Mouse (Mus musculus) urinary bladder, adult 2 months (tissue): ENCODE measurements around the gene Spata6. TPM values are rescaled to one million over a fixed set of nuclear protein-coding genes. Genes with fewer than 3 reads are reported as not detected.
A peak's percentile ranks its signal among the peaks of the same experiment; 100 is the strongest.

ENCODE experiments used
- DNase-seq: peaks from one replicate; pipeline ENCODE4 v3.0.0; 2022; ENCODE audit warnings: low spot score
- polyA plus RNA-seq: library from polyadenylated mRNA; depleted of rRNA; stranded (reverse); fragments of >200 nt; gene quantifications from 2 replicates; pipeline ENCODE4 v1.2.3, GENCODE M21; 2012; rRNA removed

Spata6 gene
- 27.9 and 28.2 TPM in 2 replicates for polyA plus RNA-seq

DNA sequence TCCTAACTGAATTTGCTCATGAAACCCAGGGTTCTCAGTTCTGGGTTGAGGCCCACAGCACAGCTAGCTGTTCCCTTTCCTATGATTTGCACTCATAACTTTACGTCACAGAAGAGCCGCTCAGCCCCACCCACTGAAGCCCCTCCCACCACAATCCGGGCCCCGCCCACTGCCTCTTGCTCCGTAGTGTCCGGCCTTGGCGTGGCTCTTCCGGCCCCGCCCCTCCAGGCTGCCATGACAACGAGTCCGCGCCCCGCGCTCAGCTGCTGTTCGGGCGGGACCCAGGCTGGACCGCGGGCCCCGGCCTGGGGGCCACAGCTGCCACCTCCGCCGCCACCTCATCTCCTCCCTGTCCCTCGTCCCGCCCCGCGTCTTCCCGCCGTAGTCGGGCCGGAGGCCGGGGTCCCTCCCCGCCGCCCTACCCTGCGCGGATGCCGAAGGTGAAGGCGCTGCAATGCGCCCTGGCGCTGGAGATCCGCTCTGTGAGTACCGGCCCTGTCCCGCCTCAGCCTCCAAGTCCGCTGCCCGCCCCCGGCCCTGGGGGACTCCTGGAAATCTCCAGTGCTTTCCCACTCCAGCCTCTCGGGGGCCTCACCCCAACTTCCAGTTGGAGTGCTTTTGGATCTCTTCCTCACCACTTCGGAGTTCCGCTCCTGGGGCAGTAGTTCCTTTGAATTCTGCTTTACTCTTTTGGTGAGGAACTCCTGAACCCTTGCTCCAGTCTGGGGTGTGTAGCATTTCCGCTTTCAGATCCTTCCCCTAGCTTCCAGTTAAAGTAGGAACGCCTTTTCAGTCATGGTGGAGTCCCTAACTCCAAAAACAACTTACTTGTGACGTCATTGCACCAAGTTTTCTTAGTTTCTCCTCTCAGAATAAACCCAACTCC lies at the start of gene Spata6:
Spata6 (plus strand) TSS at position 209 of the 886 bp plus-strand sequence.
- peak; percentile 70 for DNase-seq

DNA sequence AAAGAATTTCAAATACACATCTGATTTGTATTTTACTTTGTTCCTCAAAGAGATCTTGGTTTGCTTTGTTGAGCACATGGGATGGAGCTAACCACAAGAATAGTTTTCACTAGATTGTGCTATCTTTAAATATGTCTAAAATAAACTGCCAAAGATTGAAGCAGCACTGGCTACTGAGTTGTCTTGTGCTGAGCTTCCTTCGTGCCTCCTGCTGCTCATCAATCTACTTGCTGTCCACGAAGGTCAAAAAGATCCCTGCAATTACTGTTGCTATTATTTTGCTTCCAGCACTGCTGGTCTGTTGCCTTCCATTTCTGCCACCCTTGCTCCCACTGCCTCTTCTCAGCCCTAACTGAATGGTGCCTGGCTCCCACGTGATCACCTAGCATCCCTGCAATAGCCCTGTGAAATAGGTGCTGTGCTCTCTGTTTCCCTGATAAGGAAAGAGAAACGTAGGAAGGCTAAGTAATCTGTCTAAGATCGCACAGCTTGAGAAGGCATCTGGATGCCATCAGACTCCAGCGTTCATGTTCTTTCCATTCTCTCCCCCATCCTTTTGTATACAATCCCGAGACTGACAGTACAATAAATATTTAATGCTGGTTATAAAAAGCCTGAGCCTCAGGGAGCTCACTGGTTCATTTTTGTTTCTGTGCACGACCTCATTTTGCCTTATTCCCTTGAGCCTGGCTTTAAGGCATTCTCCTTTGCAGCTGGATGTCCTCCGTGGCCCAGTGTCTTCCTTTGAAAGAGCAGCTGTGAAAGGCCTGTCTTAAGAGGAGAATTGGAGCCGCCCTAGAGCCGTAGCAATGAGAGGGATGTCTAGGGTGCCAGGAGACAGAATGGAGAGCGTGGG lies 49.0 kb upstream of the Spata6 start:
- DNase-seq: no peak

DNA sequence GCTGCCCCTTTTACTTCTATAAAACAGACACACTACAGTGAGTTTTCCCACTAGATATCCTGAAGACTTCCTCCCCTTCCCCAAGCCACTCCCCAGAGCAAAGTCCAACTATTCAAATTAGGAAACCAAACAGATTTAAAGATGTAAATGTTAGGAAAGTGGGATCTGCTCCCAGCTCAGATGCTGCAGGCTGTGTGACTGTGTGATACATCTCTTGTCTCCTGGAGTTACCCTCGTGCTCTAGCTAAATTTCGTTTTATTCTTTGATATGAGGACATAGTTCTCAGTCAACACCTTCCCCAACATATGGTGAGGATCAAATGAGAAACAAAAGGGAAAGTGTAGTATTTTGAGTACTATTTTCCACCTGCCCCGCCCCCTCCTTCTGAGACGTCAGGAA lies 48.3 kb upstream of the Spata6 start:
- DNase-seq: no peak

DNA sequence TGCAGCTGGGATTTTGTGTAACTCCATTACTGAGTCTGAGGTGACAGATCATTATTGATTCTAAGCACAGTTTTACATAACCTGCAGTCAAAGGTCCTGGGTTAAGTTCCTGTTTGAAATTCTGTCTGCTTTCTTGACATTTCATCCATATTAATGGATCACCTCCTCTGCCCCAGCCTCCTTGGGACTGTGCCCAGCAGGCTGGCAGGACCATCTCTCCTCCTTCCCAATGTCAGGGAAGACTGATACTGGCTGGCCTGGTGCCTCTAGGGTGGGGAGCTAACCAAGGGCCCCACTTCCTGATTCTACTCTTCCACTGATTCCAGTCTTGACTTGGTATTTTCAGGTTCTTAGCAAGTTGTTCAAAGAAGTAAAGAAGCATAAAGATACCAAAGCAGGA lies 45.9 kb upstream of the Spata6 start:
- DNase-seq: no peak

DNA sequence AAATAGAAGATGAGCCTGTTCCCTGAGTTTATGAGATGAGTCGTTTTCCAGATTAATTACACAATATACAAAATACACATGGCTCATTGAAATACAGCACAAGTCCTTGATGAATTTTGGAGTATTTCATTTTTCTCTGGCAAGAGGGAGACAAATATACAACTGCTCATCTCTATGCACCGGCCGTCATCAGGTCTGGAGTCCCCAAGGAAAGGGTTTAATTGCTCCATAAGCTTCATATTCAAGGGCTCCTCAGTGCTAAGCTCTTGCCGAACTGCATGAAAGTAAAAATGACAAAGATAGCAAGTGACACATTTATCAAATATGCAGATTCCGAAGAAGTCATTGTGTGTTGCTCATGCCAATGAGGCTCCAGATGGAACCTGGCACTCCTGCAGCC lies 37.9 kb upstream of the Spata6 start:
- DNase-seq: no peak

DNA sequence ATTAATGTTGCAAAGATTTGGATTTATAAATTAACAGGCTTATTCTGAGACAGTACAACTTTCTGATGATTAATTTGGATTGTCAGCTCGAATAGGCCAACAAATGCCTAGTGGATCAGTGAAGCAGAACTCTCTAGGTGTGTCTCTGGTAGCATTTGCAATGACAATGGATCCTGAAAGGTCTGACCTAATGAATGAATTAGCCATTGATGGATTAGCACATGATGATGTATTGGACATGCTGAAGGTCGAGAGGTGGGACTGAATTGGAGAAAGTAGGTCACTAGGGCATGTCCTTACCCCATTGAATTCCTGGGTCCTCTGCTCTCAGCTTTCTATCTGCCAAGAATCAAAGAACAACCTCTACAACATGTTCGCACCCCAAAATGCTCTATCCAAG lies 37.0 kb upstream of the Spata6 start:
- DNase-seq: no peak

DNA sequence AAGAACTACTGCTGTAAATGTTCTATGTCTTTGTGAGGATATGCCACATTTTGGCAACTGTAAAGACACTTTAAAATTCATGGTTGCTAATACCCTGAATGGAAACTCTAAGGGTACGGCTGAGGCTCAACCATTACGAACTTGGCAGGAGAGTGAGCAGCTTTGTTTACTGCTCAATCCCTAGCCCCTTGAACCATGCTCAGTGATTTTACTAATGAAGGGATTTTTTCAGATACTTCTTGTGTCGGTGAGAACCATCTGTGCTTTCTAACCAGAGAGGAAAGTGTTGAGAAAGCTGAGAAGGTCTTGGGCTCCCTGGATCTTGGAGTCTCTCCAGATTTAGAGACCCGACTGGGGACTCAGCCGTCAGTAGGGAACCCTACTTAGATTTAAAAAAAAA lies 35.9 kb upstream of the Spata6 start:
- no peak for DNase-seq

DNA sequence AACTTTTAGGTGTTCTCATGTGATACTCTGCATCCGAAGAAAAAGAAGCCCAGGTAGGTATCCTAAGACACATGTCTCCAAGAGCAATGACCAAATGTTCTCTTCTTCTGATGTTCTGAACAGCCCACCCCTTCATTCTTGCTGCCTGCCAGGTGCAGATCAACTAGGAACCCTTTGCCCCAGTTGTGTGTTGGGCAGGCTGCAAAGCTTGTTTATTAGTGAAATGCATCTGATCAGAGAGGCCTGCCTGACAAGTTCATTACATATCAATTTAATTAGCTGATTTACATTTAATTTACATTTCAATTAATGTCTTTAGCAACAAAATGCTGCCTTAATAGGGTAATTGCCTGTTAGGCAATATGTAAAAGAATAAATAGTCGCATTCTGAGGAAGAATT lies 33.8 kb upstream of the Spata6 start:
- no peak for DNase-seq

DNA sequence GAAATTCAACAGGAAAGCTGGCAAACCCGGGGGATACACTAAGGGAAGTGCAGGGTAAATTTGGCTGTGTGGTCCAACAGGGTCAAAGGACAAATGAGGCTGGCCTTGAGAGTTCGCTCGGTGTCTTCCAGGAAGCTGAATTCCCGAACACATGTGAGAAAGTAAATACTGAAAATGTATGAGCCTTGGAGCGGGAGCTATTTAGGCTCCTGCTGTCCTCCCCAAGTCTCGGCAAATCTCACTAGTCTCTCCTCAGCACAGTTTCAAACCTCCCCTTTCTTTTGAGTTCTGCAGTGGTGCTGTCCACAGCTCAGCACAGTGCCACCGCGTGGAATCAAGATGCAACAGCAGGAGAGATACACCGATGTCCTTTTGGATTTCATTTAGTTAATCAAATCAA lies 32.8 kb upstream of the Spata6 start:
- no peak for DNase-seq

DNA sequence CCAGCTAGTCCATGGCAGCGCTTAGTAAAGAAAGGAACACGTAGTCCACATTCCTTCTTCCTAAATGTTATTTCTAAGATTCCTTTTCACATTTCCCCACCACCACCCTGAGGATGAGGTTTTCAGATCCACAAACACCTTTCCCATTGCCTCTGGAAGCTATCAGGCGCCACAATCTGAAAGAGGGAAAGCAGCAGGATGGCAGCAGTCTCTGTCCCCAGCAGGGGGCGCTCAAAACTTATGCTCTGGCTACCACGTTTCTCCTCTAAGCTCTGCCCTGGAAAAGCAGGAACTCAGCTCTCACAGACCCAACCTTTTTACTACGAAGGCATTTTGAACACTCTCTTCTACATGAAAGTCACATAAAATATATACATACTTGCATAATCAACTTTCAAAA lies 32.2 kb upstream of the Spata6 start:
- DNase-seq: peak; percentile 55

DNA sequence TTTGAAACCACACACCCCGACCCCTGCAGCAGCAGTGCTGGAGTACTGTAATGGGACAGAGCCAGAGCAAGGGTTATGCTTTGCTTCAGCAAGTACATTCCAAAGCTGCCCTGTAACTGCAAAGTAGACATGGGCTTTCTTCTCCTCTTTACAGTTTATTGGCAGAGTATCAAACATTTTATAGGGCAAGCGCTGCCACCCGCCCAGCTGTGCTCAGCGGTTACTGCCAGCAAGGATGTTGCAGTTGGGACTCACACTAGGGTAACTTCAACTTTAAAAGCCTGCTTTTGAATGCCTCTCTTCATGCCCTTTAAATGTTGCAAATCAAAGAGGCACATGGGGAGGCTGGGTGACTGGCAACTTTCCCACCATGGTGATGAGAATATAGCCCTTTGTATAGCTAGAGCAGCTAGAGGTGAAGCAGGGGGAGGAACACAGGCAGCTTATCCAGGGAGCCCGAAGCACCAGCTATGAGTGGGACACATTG lies 28.7 kb upstream of the Spata6 start:
- DNase-seq: no peak

DNA sequence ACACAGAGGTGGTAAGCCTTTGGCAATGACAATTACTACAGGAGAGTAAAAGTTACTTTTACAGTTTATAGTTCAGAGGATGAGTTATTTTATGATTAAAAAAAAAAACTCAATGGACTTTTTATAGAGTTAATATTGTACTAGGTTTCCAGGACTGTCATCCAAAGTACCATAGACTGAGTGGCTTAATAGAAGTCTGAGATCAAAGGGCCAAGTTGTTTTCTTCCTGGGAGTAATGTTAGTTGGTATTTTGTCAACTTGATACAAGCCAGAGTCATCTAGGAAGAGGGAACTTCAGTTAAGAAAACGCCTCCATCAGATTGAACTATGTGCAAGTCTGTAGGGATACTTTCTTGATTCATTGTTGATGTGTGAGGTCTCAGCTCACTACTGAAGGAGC lies 18.4 kb upstream of the Spata6 start:
- DNase-seq: no peak

DNA sequence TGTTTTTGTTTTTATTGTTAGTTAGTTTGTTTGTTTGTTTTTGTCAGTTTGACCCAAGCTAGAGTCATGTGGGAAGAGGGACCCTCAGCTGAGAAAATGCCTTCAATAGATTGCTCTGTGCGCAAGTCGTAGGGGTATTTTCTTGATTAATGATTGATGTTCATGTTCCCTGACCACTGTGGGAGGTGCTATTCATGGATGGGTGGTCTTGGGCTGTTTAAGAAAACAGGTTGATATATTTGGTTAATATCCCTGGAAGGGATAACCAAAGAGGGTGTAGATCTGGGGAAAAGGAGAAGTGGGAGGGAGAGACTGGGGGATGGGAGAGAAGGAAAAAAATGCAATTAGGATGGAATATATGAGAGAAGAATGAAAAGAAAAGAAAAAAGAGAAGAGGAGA lies 15.7 kb upstream of the Spata6 start:
- DNase-seq: no peak

DNA sequence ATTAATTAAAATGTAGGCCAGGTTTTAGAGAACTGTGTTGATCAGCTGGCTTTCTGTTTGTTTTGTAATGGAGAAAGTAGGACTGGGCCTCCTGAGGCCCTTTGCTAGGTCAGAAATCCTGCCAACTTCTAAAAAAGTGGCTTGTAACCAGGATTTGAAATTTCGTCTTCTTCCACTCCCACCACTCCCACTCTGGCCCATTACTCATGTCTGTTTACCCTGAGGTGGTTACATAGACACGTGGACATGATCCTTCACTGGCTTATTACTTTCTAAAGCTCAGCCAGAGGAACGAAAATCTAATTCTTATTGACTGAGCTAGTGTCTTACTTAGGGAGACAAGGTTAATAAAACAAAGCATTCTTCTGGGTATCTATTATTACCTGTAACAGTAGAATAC lies 14.8 kb upstream of the Spata6 start:
- DNase-seq: no peak

DNA sequence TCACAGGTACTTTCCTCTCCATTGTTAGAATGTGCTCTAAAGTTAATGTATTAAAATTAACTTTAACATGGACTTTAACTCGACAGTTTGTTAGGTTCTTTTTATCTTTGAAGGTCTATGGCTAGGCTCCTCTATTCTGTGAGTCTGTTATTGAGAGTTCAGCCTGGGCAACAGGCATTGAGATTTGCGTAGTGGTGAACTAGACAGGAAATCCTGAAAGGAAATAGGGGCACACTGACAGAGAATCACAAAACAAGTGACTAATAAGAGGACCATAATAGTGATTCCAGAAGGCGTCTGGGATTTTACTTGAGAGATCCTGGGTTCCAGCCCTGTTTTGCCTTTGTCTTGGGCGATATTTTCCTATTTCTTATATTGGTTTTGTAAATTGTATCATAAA lies 488 bp upstream of the Spata6 start:
- no peak for DNase-seq

DNA sequence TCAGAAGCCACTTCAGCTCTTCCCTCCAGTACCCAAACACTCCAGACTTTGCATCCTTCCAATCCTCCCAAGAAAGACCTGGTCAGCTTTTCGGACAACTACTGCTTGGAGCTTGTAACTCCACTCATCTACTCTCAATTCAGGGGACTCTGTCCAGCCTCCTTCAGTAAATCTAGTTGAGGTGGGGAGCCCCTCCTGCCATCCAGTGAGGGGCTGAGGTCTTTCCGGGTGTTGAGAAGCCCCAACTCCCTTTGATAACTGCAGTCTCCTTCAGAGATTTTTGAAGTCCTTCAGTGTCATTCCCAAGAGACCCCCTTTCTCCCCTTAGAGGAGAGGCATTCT lies 849 bp downstream of the Spata6 start:
- DNase-seq: no peak

DNA sequence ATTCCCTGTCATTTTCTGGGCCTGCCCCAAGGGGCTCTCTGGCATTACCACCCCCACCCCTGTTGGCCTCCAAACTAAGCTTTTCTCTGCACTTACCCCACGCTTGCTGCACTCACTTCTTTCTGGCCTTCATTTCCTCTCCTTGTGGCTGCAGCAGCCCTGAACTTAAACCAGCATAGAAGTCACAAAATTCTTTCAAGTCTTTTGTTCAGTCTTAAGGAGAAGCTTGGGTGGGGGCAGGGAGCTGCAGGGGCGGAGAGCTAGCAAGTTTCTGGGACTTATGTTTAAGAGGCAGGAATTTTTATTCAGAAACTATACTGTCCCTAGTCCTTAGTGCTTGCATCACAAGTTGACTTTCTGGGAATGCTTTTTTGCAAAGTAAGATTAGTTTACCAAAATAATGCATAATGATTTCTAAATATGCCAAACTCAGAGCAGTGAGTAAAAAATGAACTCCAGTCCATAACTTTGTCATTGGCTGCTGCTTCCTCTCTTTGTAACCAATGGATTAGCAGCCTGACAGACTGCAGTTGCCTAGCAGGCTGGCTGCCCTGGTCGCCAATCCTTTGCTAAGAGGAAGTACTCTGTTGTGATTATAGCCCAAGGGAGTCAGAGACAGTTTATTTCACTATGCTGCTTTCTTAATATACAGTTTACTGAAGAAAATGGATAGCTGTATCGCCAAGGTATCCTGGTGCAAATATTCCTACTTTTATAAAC lies 1.5 kb downstream of the Spata6 start:
- DNase-seq: no peak

DNA sequence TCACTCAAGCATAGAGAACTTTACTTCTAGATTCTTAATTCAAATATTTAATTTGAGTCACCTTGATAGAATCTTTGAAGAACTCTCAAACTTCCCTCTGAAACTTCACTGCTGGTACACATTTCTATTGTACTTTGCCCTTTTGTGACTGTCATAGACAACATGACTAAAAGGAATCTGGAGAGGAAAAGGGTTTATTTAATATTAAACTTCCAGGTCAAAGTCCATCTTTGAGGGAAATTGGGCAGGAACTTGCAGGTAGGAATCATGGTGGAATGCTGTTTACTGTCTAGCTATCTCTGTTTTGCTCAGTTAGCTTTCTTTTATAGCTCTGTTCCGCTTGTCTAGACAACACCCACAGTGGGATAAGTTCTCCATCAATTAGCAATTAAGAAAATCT lies 17.8 kb downstream of the Spata6 start:
- DNase-seq: no peak

DNA sequence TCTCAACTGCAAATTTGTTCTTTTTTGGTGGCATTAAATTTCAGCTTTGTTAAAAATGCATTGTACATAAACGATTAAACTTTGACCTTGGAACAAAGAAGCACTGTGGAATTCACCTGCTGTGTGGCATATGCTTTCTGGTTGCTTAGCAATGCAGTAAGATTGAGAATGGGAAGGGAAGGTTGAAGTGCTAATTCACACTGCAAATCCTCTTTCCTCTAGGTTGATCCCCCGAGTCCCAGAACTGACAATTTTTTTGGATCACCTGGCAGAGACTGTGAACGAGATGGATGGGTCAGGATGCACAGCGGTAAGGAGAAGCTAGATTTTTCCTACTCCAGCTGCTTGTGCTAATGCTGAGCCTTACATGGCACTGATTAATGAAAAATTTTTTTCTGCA lies 60.7 kb downstream of the Spata6 start:
- no peak for DNase-seq

DNA sequence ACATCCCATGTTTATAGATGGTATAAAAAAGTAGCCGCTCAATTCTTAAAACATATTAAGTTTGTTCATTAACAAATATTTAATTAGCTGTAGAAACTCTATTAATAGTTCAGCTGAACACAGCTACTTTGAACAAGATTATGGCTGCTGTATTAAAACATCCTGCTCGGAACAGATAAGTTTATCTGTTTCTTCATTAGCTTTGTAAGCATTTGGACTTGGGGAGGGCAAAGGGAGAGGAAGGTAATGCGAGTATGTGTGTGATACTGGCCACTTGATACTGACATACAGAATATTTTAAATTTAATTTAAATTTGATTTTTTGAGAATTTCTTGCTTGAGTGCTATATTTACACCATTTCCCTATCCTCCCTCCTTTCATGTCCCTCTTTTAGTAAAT lies 80.1 kb downstream of the Spata6 start:
- DNase-seq: no peak

DNA sequence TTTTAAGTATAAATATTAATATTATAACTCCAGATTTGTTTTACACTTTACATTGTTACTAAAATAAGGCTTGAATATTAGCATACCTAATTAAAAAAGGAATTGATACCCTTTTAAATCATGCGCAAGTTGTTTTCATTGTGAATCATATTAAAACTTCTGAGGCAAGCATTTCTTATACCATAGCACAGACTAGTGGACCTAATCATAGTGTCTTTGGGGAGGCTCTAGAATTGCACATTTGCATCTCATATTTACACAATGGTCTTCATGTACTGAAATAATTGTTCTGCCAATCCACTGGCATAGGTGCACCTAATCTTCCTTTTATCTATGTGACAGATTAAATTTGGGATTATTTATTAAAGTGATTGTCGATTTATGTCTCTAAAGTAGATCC lies 83.4 kb downstream of the Spata6 start:
- no peak for DNase-seq

DNA sequence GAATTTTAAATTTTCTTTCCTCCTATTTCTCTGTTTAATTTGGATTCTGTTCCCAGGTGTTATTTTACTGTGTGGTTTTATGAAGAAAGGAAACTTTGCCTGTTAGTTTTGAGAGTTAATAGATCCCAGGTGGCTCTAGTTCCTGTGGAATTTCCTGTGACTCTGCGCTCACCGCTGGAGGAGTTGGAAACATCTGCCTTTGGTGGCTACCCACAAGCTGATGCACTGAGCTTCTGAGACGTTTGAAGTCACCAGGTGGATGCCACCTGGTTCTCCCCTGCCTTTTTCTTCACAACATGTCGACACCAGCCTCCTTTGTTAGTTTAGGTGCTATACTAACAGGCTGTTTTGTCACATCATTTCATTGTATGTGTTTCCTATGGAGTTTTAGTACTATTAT lies 97.7 kb downstream of the Spata6 start:
- DNase-seq: no peak
